Mouse (Mus musculus): Measurements from ENCODE around the gene Pard3b. TPM values are rescaled to one million over a fixed set of nuclear protein-coding genes. Genes with fewer than 3 reads are reported as not detected.

Gene Pard3b
- polyA plus RNA-seq, 1 experiment from 2014 or later = 21.4 TPM

DNA sequence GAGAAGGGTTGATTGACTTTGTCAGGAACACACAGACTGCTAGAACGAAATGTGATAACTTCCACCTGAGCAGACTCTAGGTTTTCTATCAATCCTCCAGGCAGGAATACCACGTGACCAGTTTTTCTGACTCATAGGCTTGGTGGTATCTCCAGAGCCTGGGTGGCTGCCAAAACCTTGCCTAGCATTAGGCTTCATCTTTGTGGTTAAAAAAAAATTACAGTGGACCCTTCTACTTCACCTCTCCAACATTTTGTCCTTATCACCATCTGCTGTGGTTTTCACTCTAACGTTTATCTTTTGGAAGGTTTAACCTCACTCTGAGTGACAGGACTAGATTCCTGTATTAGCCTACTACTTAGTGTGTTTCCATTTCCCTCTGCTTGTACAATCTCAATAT lies 403.1 kb downstream of the Pard3b start:
- no peak overlapping the region for H3K4me2 ChIP-seq (ENCODE audit: low read length)
- no peak overlapping the region for H3K9ac ChIP-seq (ENCODE audit: low read depth, low read length)
- TF ChIP-seq CTCF (IDR thresholded peaks at IDR 0.05; ENCODE audit: low read depth) = no peak
- H3K27me3 ChIP-seq (ENCODE audit: insufficient read depth, low read length) = no peaks in the 10 kb centered on the region
- no peaks in the 10 kb centered on the region for H3K4me1 ChIP-seq (replicated peaks; ENCODE audit: insufficient read depth, low read length)
- no peak for DNase-seq (ENCODE audit: low spot score)
- H3K27ac ChIP-seq = no peak overlapping the region
- H3K4me3 ChIP-seq (replicated peaks; ENCODE audit: low read depth, low read length) = no peak overlapping the region
- ATAC-seq (replicated peaks; ENCODE audit: low FRiP score, low read depth) = no peak
- H3K36me3 ChIP-seq (ENCODE audit: insufficient read depth, low read length) = no peaks in the 10 kb centered on the region
- WGBS = 71% methylated on average over 3 of the region's 3 CpGs
- H3K9me3 ChIP-seq (replicated peaks; ENCODE audit: low read length) = no peaks in the 10 kb centered on the region

GRCm38 (mm10) chr1:62048592-62048991 lies 410.0 kb downstream of the Pard3b start:
- H3K9ac ChIP-seq (ENCODE audit: low read depth, low read length) = no peak overlapping the region
- DNase-seq (ENCODE audit: low spot score) (no peak), ATAC-seq (replicated peaks; ENCODE audit: low FRiP score, low read depth) (no peak)
- H3K36me3 ChIP-seq (ENCODE audit: insufficient read depth, low read length) = no peaks in the 10 kb centered on the region
- H3K27ac ChIP-seq = no peak overlapping the region
- no peak overlapping the region for H3K4me3 ChIP-seq (replicated peaks; ENCODE audit: low read depth, low read length)
- H3K27me3 ChIP-seq (ENCODE audit: insufficient read depth, low read length) = no peaks in the 10 kb centered on the region
- H3K9me3 ChIP-seq (replicated peaks; ENCODE audit: low read length) = no peaks in the 10 kb centered on the region
- H3K4me2 ChIP-seq (ENCODE audit: low read length) = no peak overlapping the region
- 56% methylated on average over 4 of the region's 4 CpGs for WGBS
- H3K4me1 ChIP-seq (replicated peaks; ENCODE audit: insufficient read depth, low read length) = no peaks in the 10 kb centered on the region
- no peak for TF ChIP-seq CTCF (IDR thresholded peaks at IDR 0.05; ENCODE audit: low read depth)

- no peaks in the 10 kb centered on the region for H3K4me1 ChIP-seq (replicated peaks; ENCODE audit: insufficient read depth, low read length)
- ATAC-seq (replicated peaks; ENCODE audit: low FRiP score, low read depth) (no peak), DNase-seq (ENCODE audit: low spot score) (no peak)
- TF ChIP-seq CTCF (IDR thresholded peaks at IDR 0.05; ENCODE audit: low read depth) = no peak
- no peaks in the 10 kb centered on the region for H3K27me3 ChIP-seq (ENCODE audit: insufficient read depth, low read length)
- H3K36me3 ChIP-seq (ENCODE audit: insufficient read depth, low read length) = no peaks in the 10 kb centered on the region
- H3K9ac ChIP-seq (ENCODE audit: low read depth, low read length) = no peak overlapping the region
- WGBS = 21% methylated on average over 1 of the region's 1 CpGs
- no peak overlapping the region for H3K4me2 ChIP-seq (ENCODE audit: low read length)
- no peak overlapping the region for H3K27ac ChIP-seq
- H3K9me3 ChIP-seq (replicated peaks; ENCODE audit: low read length) = no peaks in the 10 kb centered on the region
- no peak overlapping the region for H3K4me3 ChIP-seq (replicated peaks; ENCODE audit: low read depth, low read length)
These were observed 412.7 kb downstream of the Pard3b start for GRCm38 (mm10) chr1:62051186-62051825.

GRCm38 (mm10) chr1:62053167-62053638 lies 414.6 kb downstream of the Pard3b start:
- ATAC-seq (replicated peaks; ENCODE audit: low FRiP score, low read depth) (no peak), DNase-seq (ENCODE audit: low spot score) (no peak)
- no peak overlapping the region for H3K9ac ChIP-seq (ENCODE audit: low read depth, low read length)
- 76% methylated on average over 7 of the region's 7 CpGs for WGBS
- no peaks in the 10 kb centered on the region for H3K4me1 ChIP-seq (replicated peaks; ENCODE audit: insufficient read depth, low read length)
- no peaks in the 10 kb centered on the region for H3K9me3 ChIP-seq (replicated peaks; ENCODE audit: low read length)
- no peak overlapping the region for H3K27ac ChIP-seq
- H3K4me3 ChIP-seq (replicated peaks; ENCODE audit: low read depth, low read length) = no peak overlapping the region
- TF ChIP-seq CTCF (IDR thresholded peaks at IDR 0.05; ENCODE audit: low read depth) = no peak
- H3K36me3 ChIP-seq (ENCODE audit: insufficient read depth, low read length) = no peaks in the 10 kb centered on the region
- H3K27me3 ChIP-seq (ENCODE audit: insufficient read depth, low read length) = no peaks in the 10 kb centered on the region
- no peak overlapping the region for H3K4me2 ChIP-seq (ENCODE audit: low read length)

DNA sequence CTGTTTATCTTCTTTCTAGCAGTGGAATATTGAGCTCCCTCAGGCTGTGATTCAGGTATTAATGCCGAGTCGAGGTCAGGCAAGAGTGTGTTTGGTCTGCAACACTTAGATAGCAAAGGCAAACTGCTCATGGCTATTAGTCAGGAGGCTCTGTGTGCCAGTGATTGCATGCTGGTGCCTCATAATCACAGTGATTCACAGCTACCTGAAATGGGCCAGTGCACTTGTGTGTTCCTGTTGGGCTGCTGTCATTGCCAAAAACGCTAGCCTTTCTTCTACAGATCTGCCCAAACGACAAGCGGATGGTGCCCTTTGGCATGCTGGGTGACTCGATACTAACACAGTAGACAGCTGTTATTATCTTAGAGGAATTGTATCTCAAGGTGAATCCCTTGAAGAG lies 416.7 kb downstream of the Pard3b start:
- 66% methylated on average over 6 of the region's 6 CpGs for WGBS

GRCm38 (mm10) chr1:62070617-62071016 lies 432.0 kb downstream of the Pard3b start:
- Histone ChIP-seq H3K27me3 (ENCODE audit: insufficient read depth, low read length) (no peaks in the 10 kb centered on the region), H3K36me3 (ENCODE audit: insufficient read depth, low read length) (no peaks in the 10 kb centered on the region), H3K4me1 (replicated peaks; ENCODE audit: insufficient read depth, low read length) (no peaks in the 10 kb centered on the region), H3K4me2 (ENCODE audit: low read length) (no peak overlapping the region), H3K27ac (no peak overlapping the region), H3K4me3 (replicated peaks; ENCODE audit: low read depth, low read length) (no peak overlapping the region), H3K9me3 (replicated peaks; ENCODE audit: low read length) (no peaks in the 10 kb centered on the region), H3K9ac (ENCODE audit: low read depth, low read length) (no peak overlapping the region)
- no peak for ATAC-seq (replicated peaks; ENCODE audit: low FRiP score, low read depth)
- TF ChIP-seq CTCF (IDR thresholded peaks at IDR 0.05; ENCODE audit: low read depth) = no peak
- WGBS = 80% methylated on average over 6 of the region's 6 CpGs
- DNase-seq (ENCODE audit: low spot score) = no peak

More for the DNA sequence above, 416.7 kb downstream of the Pard3b start:
- Histone ChIP-seq H3K4me2 (ENCODE audit: low read length) (no peak overlapping the region), H3K4me3 (replicated peaks; ENCODE audit: low read depth, low read length) (no peak overlapping the region), H3K27ac (no peak overlapping the region), H3K36me3 (ENCODE audit: insufficient read depth, low read length) (no peaks in the 10 kb centered on the region), H3K9ac (ENCODE audit: low read depth, low read length) (no peak overlapping the region), H3K9me3 (replicated peaks; ENCODE audit: low read length) (no peaks in the 10 kb centered on the region), H3K4me1 (replicated peaks; ENCODE audit: insufficient read depth, low read length) (no peaks in the 10 kb centered on the region), H3K27me3 (ENCODE audit: insufficient read depth, low read length) (no peaks in the 10 kb centered on the region)
- no peak for ATAC-seq (replicated peaks; ENCODE audit: low FRiP score, low read depth)
- TF ChIP-seq CTCF (IDR thresholded peaks at IDR 0.05; ENCODE audit: low read depth) = no peak
- DNase-seq (ENCODE audit: low spot score) = no peak

DNA sequence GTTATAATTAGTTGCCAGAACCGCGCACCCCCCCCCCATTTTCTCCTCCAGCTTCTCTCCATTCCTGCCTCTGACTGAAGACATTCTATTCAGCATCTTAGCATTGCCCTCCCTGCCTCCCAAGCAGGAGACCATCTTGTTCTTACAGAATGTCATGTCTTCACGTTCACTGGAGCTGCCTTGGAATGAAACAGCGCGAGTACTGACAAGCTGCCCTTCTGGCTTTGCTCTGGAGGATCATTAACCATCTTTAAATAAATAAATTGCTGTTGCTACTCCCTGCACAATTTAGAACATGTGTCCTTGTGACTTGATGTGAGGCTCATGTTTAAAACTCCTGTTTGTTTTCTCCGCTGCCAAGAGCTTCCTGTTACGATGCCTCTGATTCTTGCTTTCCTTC lies 432.5 kb downstream of the Pard3b start:
- Histone ChIP-seq H3K4me1 (replicated peaks; ENCODE audit: insufficient read depth, low read length) (no peaks in the 10 kb centered on the region), H3K9ac (ENCODE audit: low read depth, low read length) (no peak overlapping the region), H3K27me3 (ENCODE audit: insufficient read depth, low read length) (no peaks in the 10 kb centered on the region), H3K4me2 (ENCODE audit: low read length) (no peak overlapping the region), H3K27ac (no peak overlapping the region), H3K4me3 (replicated peaks; ENCODE audit: low read depth, low read length) (no peak overlapping the region), H3K9me3 (replicated peaks; ENCODE audit: low read length) (no peaks in the 10 kb centered on the region), H3K36me3 (ENCODE audit: insufficient read depth, low read length) (no peaks in the 10 kb centered on the region)
- DNase-seq (ENCODE audit: low spot score) (peak; percentile 22), ATAC-seq (replicated peaks; ENCODE audit: low FRiP score, low read depth) (no peak)
- WGBS = 48% methylated on average over 7 of the region's 7 CpGs
- TF ChIP-seq CTCF (IDR thresholded peaks at IDR 0.05; ENCODE audit: low read depth) = no peak
